Mouse (Mus musculus) cerebellum, adult 11 months (tissue): Measurements from ENCODE around the gene Ankrd65.
"Not testable (repeated sequence)": the region's sequence is repeated elsewhere in the genome, so short reads cannot be mapped to it uniquely, and the experiment has no call there.

Source experiments
- DNase-seq: peaks from one replicate; pipeline ENCODE4 v3.0.0; 2022

Ankrd65 gene

GRCm38 (mm10) chr4:155790021-155790489 is at the start of gene Ankrd65:
Ankrd65 (plus strand) TSS chr4:155790439.
- DNase-seq: no peak

GRCm38 (mm10) chr4:155740681-155741080 is 49.6 kb upstream of the Ankrd65 start:
- DNase-seq: not testable (repeated sequence)

- DNase-seq: no peak
These were observed 47.6 kb upstream of the Ankrd65 start for GRCm38 (mm10) chr4:155742684-155743083.

- peak; percentile 49 for DNase-seq
These were observed 45.8 kb upstream of the Ankrd65 start for GRCm38 (mm10) chr4:155744474-155744873.

- DNase-seq: no peak
These were observed 45.1 kb upstream of the Ankrd65 start for GRCm38 (mm10) chr4:155745136-155745535.

GRCm38 (mm10) chr4:155746036-155746548 is 44.1 kb upstream of the Ankrd65 start:
- DNase-seq: peak; percentile 73

- peak; percentile 46 for DNase-seq
These were observed 43.4 kb upstream of the Ankrd65 start for GRCm38 (mm10) chr4:155746575-155747490.

GRCm38 (mm10) chr4:155757011-155757410 is 33.2 kb upstream of the Ankrd65 start:
- DNase-seq: no peak

- DNase-seq: no peak
These were observed 30.2 kb upstream of the Ankrd65 start for GRCm38 (mm10) chr4:155759862-155760612.

GRCm38 (mm10) chr4:155760613-155761355 is 29.5 kb upstream of the Ankrd65 start, which contains the start of gene Atad3a:
Atad3a (minus strand) TSS chr4:155761093.
- peak; percentile 96 for DNase-seq

GRCm38 (mm10) chr4:155761356-155762099 is 28.7 kb upstream of the Ankrd65 start:
- no peak for DNase-seq

- no peak for DNase-seq
These were observed 27.9 kb upstream of the Ankrd65 start for GRCm38 (mm10) chr4:155762357-155762756.

GRCm38 (mm10) chr4:155769496-155769879 is 20.8 kb upstream of the Ankrd65 start:
- DNase-seq: no peak

GRCm38 (mm10) chr4:155769880-155770512 is 20.2 kb upstream of the Ankrd65 start:
- DNase-seq: peak; percentile 93

- DNase-seq: no peak
These were observed 19.6 kb upstream of the Ankrd65 start for GRCm38 (mm10) chr4:155770626-155771025.

- DNase-seq: no peak
These were observed 18.5 kb upstream of the Ankrd65 start for GRCm38 (mm10) chr4:155771706-155772105.

GRCm38 (mm10) chr4:155772786-155773185 is 17.5 kb upstream of the Ankrd65 start:
- DNase-seq: no peak

- no peak for DNase-seq
These were observed 16.7 kb upstream of the Ankrd65 start for GRCm38 (mm10) chr4:155773335-155774078.

GRCm38 (mm10) chr4:155774280-155774754 is 15.9 kb upstream of the Ankrd65 start, which contains the start of gene Vwa1:
Vwa1 (minus strand) TSS chr4:155774698.
- peak; percentile 86 for DNase-seq
